Mouse (Mus musculus): Measurements from ENCODE around the gene Sulf2. TPM values are rescaled to one million over a fixed set of nuclear protein-coding genes. Genes with fewer than 3 reads are reported as not detected.
A peak's percentile ranks its signal among the peaks of the same experiment; 100 is the strongest.
"Not testable (repeated sequence)": the region's sequence is repeated elsewhere in the genome, so short reads cannot be mapped to it uniquely, and the experiment has no call there.

Sulf2 gene
- polyA plus RNA-seq (2016; fragmentation: Nextera tagmentation; extraction: Ambion mirVana) = 157 and 188 TPM in 2 replicates

- Histone ChIP-seq H3K4me1 (peaks cover 80% of the 10 kb centered on the region), H3K36me3 (peaks cover 15% of the 10 kb centered on the region), H3K4me3 (peak within 1 kb of the TSS; percentile 96), H3K27me3 (ENCODE audit: low read depth, poor library complexity, severe bottlenecking) (no peaks in the 10 kb centered on the region), H3K9me3 (replicated peaks) (no peaks in the 10 kb centered on the region), H3K27ac (peak within 1 kb of the TSS; percentile 100)
- peak; percentile 88 for DNase-seq (ENCODE audit: low spot score)
- WGBS = under 1% methylated on average over 23 of the region's 23 CpGs
Observed at GRCm38 (mm10) chr2:166155454-166155815, at the start of gene Sulf2. Gene Sulf2 (minus strand): TSS chr2:166155663.

- DNase-seq (ENCODE audit: low spot score) = no peak
- H3K36me3 ChIP-seq = no peaks in the 10 kb centered on the region
- H3K9me3 ChIP-seq (replicated peaks) = no peaks in the 10 kb centered on the region
- peak overlapping the region; percentile 62 for H3K27ac ChIP-seq
- H3K27me3 ChIP-seq (ENCODE audit: low read depth, poor library complexity, severe bottlenecking) = no peaks in the 10 kb centered on the region
- peaks cover 35% of the 10 kb centered on the region for H3K4me1 ChIP-seq
- no peak overlapping the region for H3K4me3 ChIP-seq
- 92% methylated on average over 13 of the region's 13 CpGs for WGBS
Observed at GRCm38 (mm10) chr2:166204174-166204573, 48.7 kb upstream of the Sulf2 start.

GRCm38 (mm10) chr2:166203647-166204046, 48.2 kb upstream of the Sulf2 start:
- H3K9me3 ChIP-seq (replicated peaks) = no peaks in the 10 kb centered on the region
- peak overlapping the region; percentile 62 for H3K27ac ChIP-seq
- H3K4me3 ChIP-seq = no peak overlapping the region
- no peak for DNase-seq (ENCODE audit: low spot score)
- peaks cover 33% of the 10 kb centered on the region for H3K4me1 ChIP-seq
- no peaks in the 10 kb centered on the region for H3K36me3 ChIP-seq
- WGBS = 87% methylated on average over 12 of the region's 12 CpGs
- H3K27me3 ChIP-seq (ENCODE audit: low read depth, poor library complexity, severe bottlenecking) = no peaks in the 10 kb centered on the region

- Histone ChIP-seq H3K36me3 (no peaks in the 10 kb centered on the region), H3K27me3 (ENCODE audit: low read depth, poor library complexity, severe bottlenecking) (no peaks in the 10 kb centered on the region), H3K4me1 (peaks cover 52% of the 10 kb centered on the region), H3K27ac (peak overlapping the region; percentile 76), H3K4me3 (no peak overlapping the region), H3K9me3 (replicated peaks) (no peaks in the 10 kb centered on the region)
- 63% methylated on average over 7 of the region's 7 CpGs for WGBS
- no peak for DNase-seq (ENCODE audit: low spot score)
Observed at GRCm38 (mm10) chr2:166197964-166198363, 42.5 kb upstream of the Sulf2 start.

GRCm38 (mm10) chr2:166197064-166197463, 41.6 kb upstream of the Sulf2 start:
- Histone ChIP-seq H3K27ac (peak overlapping the region; percentile 76), H3K9me3 (replicated peaks) (no peaks in the 10 kb centered on the region), H3K4me3 (no peak overlapping the region), H3K36me3 (no peaks in the 10 kb centered on the region), H3K27me3 (ENCODE audit: low read depth, poor library complexity, severe bottlenecking) (no peaks in the 10 kb centered on the region), H3K4me1 (peaks cover 61% of the 10 kb centered on the region)
- 50% methylated on average over 6 of the region's 6 CpGs for WGBS
- DNase-seq (ENCODE audit: low spot score) = no peak

GRCm38 (mm10) chr2:166196080-166196786, 40.8 kb upstream of the Sulf2 start:
- peaks cover 68% of the 10 kb centered on the region for H3K4me1 ChIP-seq
- no peaks in the 10 kb centered on the region for H3K36me3 ChIP-seq
- H3K4me3 ChIP-seq = no peak overlapping the region
- WGBS = 56% methylated on average over 13 of the region's 13 CpGs
- H3K27ac ChIP-seq = peak overlapping the region; percentile 76
- H3K27me3 ChIP-seq (ENCODE audit: low read depth, poor library complexity, severe bottlenecking) = no peaks in the 10 kb centered on the region
- no peaks in the 10 kb centered on the region for H3K9me3 ChIP-seq (replicated peaks)
- no peak for DNase-seq (ENCODE audit: low spot score)

- no peaks in the 10 kb centered on the region for H3K36me3 ChIP-seq
- H3K27ac ChIP-seq = peak overlapping the region; percentile 76
- DNase-seq (ENCODE audit: low spot score) = no peak
- no peaks in the 10 kb centered on the region for H3K9me3 ChIP-seq (replicated peaks)
- H3K4me1 ChIP-seq = peaks cover 79% of the 10 kb centered on the region
- no peaks in the 10 kb centered on the region for H3K27me3 ChIP-seq (ENCODE audit: low read depth, poor library complexity, severe bottlenecking)
- H3K4me3 ChIP-seq = no peak overlapping the region
- WGBS = 76% methylated on average over 6 of the region's 6 CpGs
Observed at GRCm38 (mm10) chr2:166195041-166195440, 39.6 kb upstream of the Sulf2 start.

- Histone ChIP-seq H3K4me3 (no peak overlapping the region), H3K27ac (peak overlapping the region; percentile 76), H3K9me3 (replicated peaks) (no peaks in the 10 kb centered on the region), H3K4me1 (peaks cover 84% of the 10 kb centered on the region), H3K27me3 (ENCODE audit: low read depth, poor library complexity, severe bottlenecking) (no peaks in the 10 kb centered on the region), H3K36me3 (no peaks in the 10 kb centered on the region)
- no peak for DNase-seq (ENCODE audit: low spot score)
- whole genome bisulfite sequencing = 69% methylated on average over 16 of the region's 16 CpGs
Observed at GRCm38 (mm10) chr2:166194112-166194758, 38.8 kb upstream of the Sulf2 start.

- Histone ChIP-seq H3K4me1 (peaks cover 86% of the 10 kb centered on the region), H3K9me3 (replicated peaks) (no peaks in the 10 kb centered on the region), H3K27me3 (ENCODE audit: low read depth, poor library complexity, severe bottlenecking) (no peaks in the 10 kb centered on the region), H3K36me3 (no peaks in the 10 kb centered on the region), H3K27ac (no peak overlapping the region), H3K4me3 (no peak overlapping the region)
- DNase-seq (ENCODE audit: low spot score) = no peak
- WGBS = 96% methylated on average over 3 of the region's 3 CpGs
Observed at GRCm38 (mm10) chr2:166193509-166193908, 38.0 kb upstream of the Sulf2 start.

GRCm38 (mm10) chr2:166190816-166191215, 35.4 kb upstream of the Sulf2 start:
- H3K4me1 ChIP-seq = peaks cover 84% of the 10 kb centered on the region
- no peaks in the 10 kb centered on the region for H3K36me3 ChIP-seq
- no peaks in the 10 kb centered on the region for H3K9me3 ChIP-seq (replicated peaks)
- 60% methylated on average over 8 of the region's 8 CpGs for WGBS
- DNase-seq (ENCODE audit: low spot score) = no peak
- H3K4me3 ChIP-seq = no peak overlapping the region
- H3K27ac ChIP-seq = peak overlapping the region; percentile 79
- H3K27me3 ChIP-seq (ENCODE audit: low read depth, poor library complexity, severe bottlenecking) = no peaks in the 10 kb centered on the region

- peaks cover 84% of the 10 kb centered on the region for H3K4me1 ChIP-seq
- DNase-seq (ENCODE audit: low spot score) = no peak
- H3K4me3 ChIP-seq = no peak overlapping the region
- H3K27me3 ChIP-seq (ENCODE audit: low read depth, poor library complexity, severe bottlenecking) = no peaks in the 10 kb centered on the region
- 96% methylated on average over 11 of the region's 11 CpGs for WGBS
- H3K9me3 ChIP-seq (replicated peaks) = no peaks in the 10 kb centered on the region
- H3K27ac ChIP-seq = peak overlapping the region; percentile 84
- H3K36me3 ChIP-seq = no peaks in the 10 kb centered on the region
Observed at GRCm38 (mm10) chr2:166189191-166189590, 33.7 kb upstream of the Sulf2 start.

- Histone ChIP-seq H3K4me1 (peaks cover 84% of the 10 kb centered on the region), H3K27ac (peak overlapping the region; percentile 84)
- not testable (repeated sequence) for H3K4me3 ChIP-seq; H3K9me3 ChIP-seq (replicated peaks); DNase-seq (ENCODE audit: low spot score); H3K27me3 ChIP-seq (ENCODE audit: low read depth, poor library complexity, severe bottlenecking); H3K36me3 ChIP-seq
- WGBS = 77% methylated on average over 8 of the region's 11 CpGs
Observed at GRCm38 (mm10) chr2:166187874-166188453, 32.5 kb upstream of the Sulf2 start.

GRCm38 (mm10) chr2:166187319-166187718, 31.9 kb upstream of the Sulf2 start:
- not testable (repeated sequence) for H3K9me3 ChIP-seq (replicated peaks); H3K36me3 ChIP-seq; H3K27me3 ChIP-seq (ENCODE audit: low read depth, poor library complexity, severe bottlenecking); H3K4me3 ChIP-seq; DNase-seq (ENCODE audit: low spot score)
- peaks cover 84% of the 10 kb centered on the region for H3K4me1 ChIP-seq
- WGBS = 6% methylated on average over 8 of the region's 8 CpGs
- H3K27ac ChIP-seq = peak overlapping the region; percentile 84
